Mouse (Mus musculus) testis, postnatal 14 days (tissue): ENCODE measurements around the gene F13a1.

Experiments used
- DNase-seq: peaks from one replicate; pipeline ENCODE4 v3.0.0; 2021; ENCODE audit warnings: low spot score

The F13a1 gene

DNA sequence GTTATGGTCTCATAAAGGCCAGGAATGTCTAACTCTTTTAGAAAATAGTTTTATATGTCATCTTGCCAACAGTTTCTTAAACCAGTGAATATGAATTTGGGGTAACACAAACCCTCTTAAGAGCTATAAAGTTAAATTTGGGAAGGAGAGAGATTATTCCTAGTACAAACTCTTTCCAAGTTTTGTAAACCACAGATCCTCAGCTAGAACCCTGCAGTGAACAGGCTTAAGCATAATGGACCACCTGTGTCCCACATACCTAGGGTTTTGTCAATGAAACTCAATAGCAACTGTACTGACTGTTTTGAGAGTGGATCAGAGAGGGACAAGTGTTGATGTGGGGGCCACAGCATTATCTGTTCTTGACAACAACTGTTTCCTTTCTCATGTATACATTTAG, 96.4 kb downstream of the F13a1 start:
- DNase-seq, result no peak

DNA sequence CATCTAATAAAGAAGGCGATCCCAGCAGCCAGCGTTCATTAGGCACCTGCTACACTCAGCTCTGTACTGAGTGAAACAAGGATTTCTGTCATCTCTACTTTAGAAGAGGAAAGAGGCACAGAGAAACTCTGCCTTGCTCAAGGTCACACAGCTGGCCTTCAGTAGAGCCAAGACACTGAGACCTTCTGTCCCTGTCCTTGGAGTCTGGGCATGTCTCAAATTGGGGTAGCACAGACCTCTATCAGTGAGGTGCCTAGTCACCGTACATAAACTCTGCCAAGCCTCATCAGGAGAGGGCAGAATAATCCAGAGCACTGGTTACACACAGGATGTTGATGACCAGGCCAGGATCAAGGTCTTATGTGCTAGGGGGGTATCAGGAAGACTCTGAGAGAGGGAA, 108.2 kb downstream of the F13a1 start:
- DNase-seq, result no peak

GRCm38 (mm10) chr13:36932066-36932465, 118.0 kb downstream of the F13a1 start:
- no peak for DNase-seq

- no peak for DNase-seq
Observed at GRCm38 (mm10) chr13:36919737-36920136, 130.3 kb downstream of the F13a1 start.

GRCm38 (mm10) chr13:36903885-36904284, 146.2 kb downstream of the F13a1 start:
- no peak for DNase-seq

GRCm38 (mm10) chr13:36903447-36903846, 146.6 kb downstream of the F13a1 start:
- no peak for DNase-seq

DNA sequence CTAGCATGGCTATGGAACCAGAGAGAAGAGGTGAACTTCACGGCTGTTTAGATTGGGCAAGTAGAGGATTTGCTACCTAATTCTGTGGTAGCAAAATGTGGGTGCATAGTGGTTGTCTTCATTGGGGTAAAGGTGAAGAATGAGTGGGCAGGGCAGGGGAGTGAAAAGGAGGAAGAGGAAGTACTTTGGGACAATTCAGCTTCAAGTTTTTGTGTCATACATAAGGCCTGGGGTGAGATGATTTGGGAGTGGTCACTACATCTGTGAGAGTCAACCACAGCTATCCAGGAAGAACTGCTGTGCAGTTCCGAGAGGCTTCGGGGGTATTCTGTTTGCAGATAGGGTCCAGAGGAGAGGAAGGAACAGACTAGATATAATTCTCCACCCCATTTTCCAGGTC, 148.4 kb downstream of the F13a1 start:
- no peak for DNase-seq

- no peak for DNase-seq
Observed at GRCm38 (mm10) chr13:36901016-36901415, 149.0 kb downstream of the F13a1 start.

DNA sequence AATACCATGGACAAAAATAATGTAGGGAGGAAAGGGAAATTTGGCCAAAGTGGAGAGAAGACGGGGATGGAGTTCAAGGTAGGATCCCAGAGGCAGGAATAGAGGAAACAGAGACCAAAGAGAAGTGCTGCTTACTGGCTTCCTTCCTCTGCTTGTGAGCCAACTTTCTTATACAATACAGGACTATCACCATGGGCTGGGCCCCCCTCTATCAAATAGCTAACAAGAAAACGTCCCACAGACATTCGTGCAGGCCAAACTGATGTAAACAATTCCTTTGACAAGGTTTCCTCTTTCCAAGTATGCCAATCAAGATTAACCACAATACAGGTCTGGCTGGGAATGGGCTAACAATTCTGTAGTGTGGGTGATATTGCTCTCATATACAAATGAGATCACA, 154.0 kb downstream of the F13a1 start:
- no peak for DNase-seq

- DNase-seq, result no peak
Observed at GRCm38 (mm10) chr13:36893762-36894161, 156.3 kb downstream of the F13a1 start.

- no peak for DNase-seq
Observed at GRCm38 (mm10) chr13:36892216-36892615, 157.8 kb downstream of the F13a1 start.

GRCm38 (mm10) chr13:36885973-36886372, 164.1 kb downstream of the F13a1 start:
- no peak for DNase-seq

DNA sequence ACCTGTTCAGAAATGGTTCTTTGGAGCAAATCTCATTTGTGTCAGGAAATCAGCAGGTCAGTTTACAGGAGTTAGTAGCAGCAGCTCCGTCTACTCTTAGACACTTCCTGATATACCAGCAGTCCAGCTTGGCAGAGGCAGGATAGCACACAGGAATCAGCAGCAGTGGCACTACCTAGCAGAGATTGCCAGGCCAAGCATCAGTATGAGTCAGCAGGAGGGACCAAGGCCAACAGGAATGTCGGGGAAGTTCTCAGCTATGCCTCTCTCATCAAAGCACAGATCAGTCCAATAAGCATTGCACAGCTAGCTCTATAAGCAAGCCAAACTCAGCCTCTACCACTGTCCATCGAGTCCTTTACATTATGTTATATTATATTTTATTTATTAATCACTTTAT, 210.9 kb downstream of the F13a1 start:
- DNase-seq, result no peak
